Mouse (Mus musculus) urinary bladder, postnatal 36 days (tissue): ENCODE measurements around the gene Gm12355.
A peak's percentile ranks its signal among the peaks of the same experiment; 100 is the strongest.
"Not testable (repeated sequence)": the region's sequence is repeated elsewhere in the genome, so short reads cannot be mapped to it uniquely, and the experiment has no call there.

Source experiments
- DNase-seq, 2 experiments: peaks; one replicate each; pipeline ENCODE4 v3.0.0; 2022; ENCODE audit warnings: low spot score in 2 of 2, mixed read lengths in 1 of 2

The Gm12355 gene

GRCm38 (mm10) chr11:98625611-98626410 is at the start of gene Gm12355, which contains the start of gene Gsdma3:
TSS of gene Gm12355 (minus strand) at chr11:98625661.
TSS of gene Gsdma3 (plus strand) at chr11:98626360.
- DNase-seq, result no peak

GRCm38 (mm10) chr11:98673136-98673535 is 47.7 kb upstream of the Gm12355 start:
- peak; percentile 43 to 60 for DNase-seq

GRCm38 (mm10) chr11:98672482-98672881 is 47.0 kb upstream of the Gm12355 start:
- DNase-seq, result no peak

- peak; percentile 17 to 46 for DNase-seq
Observed at GRCm38 (mm10) chr11:98671857-98672256, 46.4 kb upstream of the Gm12355 start.

GRCm38 (mm10) chr11:98671284-98671815 is 45.9 kb upstream of the Gm12355 start:
- DNase-seq, result no peak

- no peak for DNase-seq
Observed at GRCm38 (mm10) chr11:98668984-98669383, 43.5 kb upstream of the Gm12355 start.

- DNase-seq, result no peak
Observed at GRCm38 (mm10) chr11:98664091-98664490, 38.6 kb upstream of the Gm12355 start, which contains the start of gene Gsdma. TSS of gene Gsdma (plus strand) at chr11:98664351.

GRCm38 (mm10) chr11:98660517-98660916 is 35.1 kb upstream of the Gm12355 start:
- DNase-seq, result no peak

GRCm38 (mm10) chr11:98655076-98655475 is 29.6 kb upstream of the Gm12355 start:
- DNase-seq, result peak in 1 of 2 experiments; percentile 50

GRCm38 (mm10) chr11:98646459-98646858 is 21.0 kb upstream of the Gm12355 start, which contains the start of gene Gsdma2:
TSS of gene Gsdma2 (plus strand) at chr11:98646759.
- no peak for DNase-seq

GRCm38 (mm10) chr11:98645946-98646345 is 20.5 kb upstream of the Gm12355 start:
- DNase-seq, result no peak

GRCm38 (mm10) chr11:98644757-98645156 is 19.3 kb upstream of the Gm12355 start:
- no peak for DNase-seq

- no peak for DNase-seq
Observed at GRCm38 (mm10) chr11:98640091-98640490, 14.6 kb upstream of the Gm12355 start.

- DNase-seq, result no peak
Observed at GRCm38 (mm10) chr11:98637501-98637900, 12.0 kb upstream of the Gm12355 start.

GRCm38 (mm10) chr11:98635312-98635970 is 10.0 kb upstream of the Gm12355 start:
- peak in 1 of 2 experiments; percentile 5 for DNase-seq

- no peak for DNase-seq
Observed at GRCm38 (mm10) chr11:98630646-98631045, 5.2 kb upstream of the Gm12355 start.

GRCm38 (mm10) chr11:98628706-98629105 is 3.2 kb upstream of the Gm12355 start:
- no peak for DNase-seq

- DNase-seq, result not testable (repeated sequence)
Observed at GRCm38 (mm10) chr11:98624381-98624780, 1.1 kb downstream of the Gm12355 start.

GRCm38 (mm10) chr11:98623981-98624380 is 1.5 kb downstream of the Gm12355 start:
- not testable (repeated sequence) for DNase-seq

- DNase-seq, result no peak
Observed at GRCm38 (mm10) chr11:98620791-98621190, 4.7 kb downstream of the Gm12355 start.

GRCm38 (mm10) chr11:98606763-98607162 is 18.7 kb downstream of the Gm12355 start:
- DNase-seq, result no peak

- DNase-seq, result not testable (repeated sequence)
Observed at GRCm38 (mm10) chr11:98604911-98605310, 20.6 kb downstream of the Gm12355 start.
